Mouse (Mus musculus) forebrain, embryonic 14.5 days (tissue): ENCODE measurements around the gene Clic5. TPM values are rescaled to one million over a fixed set of nuclear protein-coding genes. Genes with fewer than 3 reads are reported as not detected.

Source experiments
- ATAC-seq: fragments of 200-750 bp; cut with Nextera tagmentation; 2 replicates; pipeline ENCODE4 v1.8.0; 2017; ENCODE audit warnings: mild to moderate bottlenecking, moderate library complexity
- DNase-seq: peaks from one replicate; pipeline ENCODE4 v3.0.0-alpha.2; 2015; ENCODE audit warnings: low spot score
- H3K27ac ChIP-seq: fragments of 300-500 bp; sonication (generic); 2 replicates; pipeline ENCODE4 v1.5.1; 2014; ENCODE audit warnings: low read depth, mild to moderate bottlenecking, control low read depth, low read length, moderate library complexity
- H3K27me3 ChIP-seq: fragments of 300-500 bp; sonication (generic); replicated peaks from 2 replicates; pipeline ENCODE4 v1.6.1; 2014; ENCODE audit warnings: low read length, control low read depth, mixed read lengths; ENCODE audit not compliant: control insufficient read depth, insufficient read depth
- H3K36me3 ChIP-seq: fragments of 300-500 bp; sonication (generic); 2 replicates; pipeline ENCODE4 v1.6.1; 2014; ENCODE audit warnings: low read length, control low read depth; ENCODE audit not compliant: control insufficient read depth, insufficient read depth
- H3K4me1 ChIP-seq: fragments of 300-500 bp; sonication (generic); 2 replicates; pipeline ENCODE4 v1.6.1; 2014; ENCODE audit warnings: antibody characterized with exemption, low read length, control low read depth; ENCODE audit not compliant: control insufficient read depth, insufficient read depth
- H3K4me2 ChIP-seq: fragments of 300-500 bp; sonication (generic); 2 replicates; pipeline ENCODE4 v1.6.1; 2014; ENCODE audit warnings: mild to moderate bottlenecking, control low read depth, low read length
- H3K4me3 ChIP-seq: fragments of 300-500 bp; sonication (generic); 2 replicates; pipeline ENCODE4 v1.5.1; 2014; ENCODE audit warnings: low read depth, low read length, control low read depth
- H3K9ac ChIP-seq: fragments of 300-500 bp; sonication (generic); 2 replicates; pipeline ENCODE4 v1.6.1; 2014; ENCODE audit warnings: mild to moderate bottlenecking, low read length, control low read depth, moderate library complexity
- H3K9me3 ChIP-seq: fragments of 300-500 bp; sonication (generic); replicated peaks from 2 replicates; pipeline ENCODE4 v1.6.1; 2016; ENCODE audit warnings: low read length, control low read depth, mixed read lengths; ENCODE audit not compliant: control insufficient read depth
- WGBS: fragments of 180-500 bp; shearing (Covaris S2); extraction: QIAGEN DNeasy Blood & Tissue Kit; methylation state at CpG from one replicate; pipeline ENCODE4 v1.1.7; 2014; 5-methylcytosine and 5-hydroxymethylcytosine counted together
- polyA plus RNA-seq: library from polyadenylated mRNA; unstranded; fragments of >200 nt; fragmentation: Nextera tagmentation; extraction: Ambion mirVana; gene quantifications from 2 replicates; pipeline ENCODE4 v1.2.1, GENCODE M21; 2014

The Clic5 gene
- polyA plus RNA-seq, 1 experiment from 2014 or later, result 0.04 TPM

GRCm38 (mm10) chr17:44205562-44205961 lies 17.2 kb downstream of the Clic5 start:
- no peaks in the 10 kb centered on the region for H3K27me3 ChIP-seq
- WGBS, result 84% methylated on average over 3 of the region's 3 CpGs
- ATAC-seq (no peak), DNase-seq (no peak)
- H3K4me2 ChIP-seq, result no peak overlapping the region
- H3K36me3 ChIP-seq, result no peaks in the 10 kb centered on the region
- no peaks in the 10 kb centered on the region for H3K4me1 ChIP-seq
- no peaks in the 10 kb centered on the region for H3K9me3 ChIP-seq
- no peak overlapping the region for H3K4me3 ChIP-seq
- H3K9ac ChIP-seq, result no peak overlapping the region
- no peak overlapping the region for H3K27ac ChIP-seq

GRCm38 (mm10) chr17:44208900-44209299 lies 20.5 kb downstream of the Clic5 start:
- Histone ChIP-seq H3K27me3 (no peaks in the 10 kb centered on the region), H3K9me3 (no peaks in the 10 kb centered on the region), H3K4me1 (no peaks in the 10 kb centered on the region), H3K36me3 (no peaks in the 10 kb centered on the region), H3K4me2 (no peak overlapping the region), H3K4me3 (no peak overlapping the region), H3K9ac (no peak overlapping the region), H3K27ac (no peak overlapping the region)
- ATAC-seq, result no peak
- no peak for DNase-seq
- 85% methylated on average over 4 of the region's 4 CpGs for WGBS

GRCm38 (mm10) chr17:44212960-44213619 lies 24.7 kb downstream of the Clic5 start:
- no peak for ATAC-seq
- H3K4me1 ChIP-seq, result no peaks in the 10 kb centered on the region
- 87% methylated on average over 5 of the region's 5 CpGs for WGBS
- H3K4me2 ChIP-seq, result no peak overlapping the region
- H3K9ac ChIP-seq, result no peak overlapping the region
- no peaks in the 10 kb centered on the region for H3K9me3 ChIP-seq
- DNase-seq, result no peak
- H3K27ac ChIP-seq, result no peak overlapping the region
- H3K27me3 ChIP-seq, result no peaks in the 10 kb centered on the region
- no peak overlapping the region for H3K4me3 ChIP-seq
- no peaks in the 10 kb centered on the region for H3K36me3 ChIP-seq

- H3K9me3 ChIP-seq, result no peaks in the 10 kb centered on the region
- no peaks in the 10 kb centered on the region for H3K36me3 ChIP-seq
- H3K4me2 ChIP-seq, result no peak overlapping the region
- no peak overlapping the region for H3K27ac ChIP-seq
- H3K9ac ChIP-seq, result no peak overlapping the region
- no peaks in the 10 kb centered on the region for H3K27me3 ChIP-seq
- ATAC-seq (no peak), DNase-seq (no peak)
- WGBS, result 90% methylated on average over 9 of the region's 9 CpGs
- no peak overlapping the region for H3K4me3 ChIP-seq
- no peaks in the 10 kb centered on the region for H3K4me1 ChIP-seq
Measured at GRCm38 (mm10) chr17:44215196-44215799, 26.9 kb downstream of the Clic5 start.

GRCm38 (mm10) chr17:44217185-44217584 lies 28.8 kb downstream of the Clic5 start:
- H3K27me3 ChIP-seq, result no peaks in the 10 kb centered on the region
- no peaks in the 10 kb centered on the region for H3K36me3 ChIP-seq
- H3K27ac ChIP-seq, result no peak overlapping the region
- WGBS, result 98% methylated on average over 2 of the region's 2 CpGs
- H3K4me2 ChIP-seq, result no peak overlapping the region
- H3K9ac ChIP-seq, result no peak overlapping the region
- no peak overlapping the region for H3K4me3 ChIP-seq
- no peaks in the 10 kb centered on the region for H3K4me1 ChIP-seq
- ATAC-seq (no peak), DNase-seq (no peak)
- no peaks in the 10 kb centered on the region for H3K9me3 ChIP-seq

GRCm38 (mm10) chr17:44219943-44220342 lies 31.6 kb downstream of the Clic5 start:
- Histone ChIP-seq H3K27me3 (no peaks in the 10 kb centered on the region), H3K27ac (no peak overlapping the region), H3K4me2 (no peak overlapping the region), H3K36me3 (no peaks in the 10 kb centered on the region), H3K9ac (no peak overlapping the region), H3K4me1 (no peaks in the 10 kb centered on the region), H3K4me3 (no peak overlapping the region), H3K9me3 (no peaks in the 10 kb centered on the region)
- WGBS, result 100% methylated on average over 2 of the region's 2 CpGs
- no peak for ATAC-seq
- no peak for DNase-seq

- DNase-seq (no peak), ATAC-seq (no peak)
- Histone ChIP-seq H3K4me2 (no peak overlapping the region), H3K9ac (no peak overlapping the region), H3K27ac (no peak overlapping the region), H3K4me1 (no peaks in the 10 kb centered on the region), H3K9me3 (no peaks in the 10 kb centered on the region), H3K27me3 (no peaks in the 10 kb centered on the region), H3K36me3 (no peaks in the 10 kb centered on the region), H3K4me3 (no peak overlapping the region)
- WGBS, result 92% methylated on average over 5 of the region's 5 CpGs
Measured at GRCm38 (mm10) chr17:44228428-44228827, 40.0 kb downstream of the Clic5 start.

GRCm38 (mm10) chr17:44230083-44230482 lies 41.7 kb downstream of the Clic5 start:
- Histone ChIP-seq H3K27ac (no peak overlapping the region), H3K4me3 (no peak overlapping the region), H3K27me3 (no peaks in the 10 kb centered on the region), H3K9me3 (no peaks in the 10 kb centered on the region), H3K36me3 (no peaks in the 10 kb centered on the region), H3K9ac (no peak overlapping the region), H3K4me1 (no peaks in the 10 kb centered on the region), H3K4me2 (no peak overlapping the region)
- ATAC-seq (no peak), DNase-seq (no peak)
- 90% methylated on average over 10 of the region's 10 CpGs for WGBS

GRCm38 (mm10) chr17:44239030-44239721 lies 50.8 kb downstream of the Clic5 start:
- Histone ChIP-seq H3K27ac (no peak overlapping the region), H3K4me2 (no peak overlapping the region; the same call in 1 of the 2 replicates), H3K36me3 (no peaks in the 10 kb centered on the region), H3K27me3 (no peaks in the 10 kb centered on the region), H3K9me3 (no peaks in the 10 kb centered on the region), H3K4me1 (no peaks in the 10 kb centered on the region), H3K9ac (no peak overlapping the region), H3K4me3 (no peak overlapping the region)
- 23% methylated on average over 10 of the region's 10 CpGs for WGBS
- DNase-seq, result no peak
- ATAC-seq, result no peak
